In genomic region chr2:105417663-105418062, GRCm38 (mm10) we compare ENCODE assay signal across 27 mouse cellular contexts. TPM values are rescaled to one million over a fixed set of nuclear protein-coding genes. Genes with fewer than 3 reads are reported as not detected.
DNase-seq lines count a peak whose midpoint lies in the region; ATAC-seq lines count a peak whose summit lies in the region.
"Had no signal": no experiment of that assay in that cellular context is flagged by ENCODE, and none has a peak within 500 bp of the region (broad histone marks: within the 10 kb centered on the region; RNA-seq: fewer than 3 reads in every experiment).

No protein-coding gene starts in this region.

- H3K9me3 ChIP-seq in embryonic facial prominence, embryonic 15.5 days (replicated peaks): no peaks in the 10 kb centered on the region
- H3K9me3 ChIP-seq in embryonic facial prominence, embryonic 10.5 days: no peaks in the 10 kb centered on the region
- no peaks in the 10 kb centered on the region for H3K9me3 ChIP-seq in hindbrain, embryonic 16.5 days (ENCODE audit: control insufficient read depth, low read length)
- H3K9me3 ChIP-seq: heart, embryonic 10.5 days; heart, embryonic 13.5 days; hindbrain, embryonic 13.5 days had no signal

- ATAC-seq in embryonic facial prominence, embryonic 15.5 days (ENCODE audit: insufficient number of reproducible peaks, low FRiP score, low TSS enrichment, low read depth): no peak
- peak; percentile 61 to 79 for ATAC-seq in hematopoietic stem cell, adult 5-6 weeks (replicated peaks in 1 of 2; ENCODE audit: insufficient read depth in 1 of 2, low FRiP score in 2 of 2, low TSS enrichment in 1 of 2, low read depth in 1 of 2, poor library complexity in 2 of 2, severe bottlenecking in 2 of 2)
- ATAC-seq in hindbrain, embryonic 16.5 days: no peak
- ATAC-seq: activated CD4-positive, CD25-positive, alpha-beta regulatory T cell, adult 4 months; CD4-positive, CD25-positive, alpha-beta regulatory T cell, adult 4 months; inflammation-experienced regulatory T-cells, adult 6 months; intestine, embryonic 16.5 days had no signal

- H3K4me2 ChIP-seq in embryonic facial prominence, embryonic 15.5 days (replicated peaks): no peak overlapping the region
- H3K4me2 ChIP-seq in hindbrain, embryonic 16.5 days (ENCODE audit: low read length): no peak overlapping the region
- H3K4me2 ChIP-seq: heart, embryonic 13.5 days; hindbrain, embryonic 13.5 days had no signal

- no peaks in the 10 kb centered on the region for H3K36me3 ChIP-seq in embryonic facial prominence, embryonic 15.5 days
- H3K36me3 ChIP-seq in embryonic facial prominence, embryonic 10.5 days (replicated peaks): no peaks in the 10 kb centered on the region
- H3K36me3 ChIP-seq in splenic B cell, adult 2 months (ENCODE audit: control insufficient read depth, insufficient read depth, low read length, poor library complexity, severe bottlenecking): no peaks in the 10 kb centered on the region
- H3K36me3 ChIP-seq in hindbrain, embryonic 16.5 days (ENCODE audit: control insufficient read depth, insufficient read depth, low read length): no peaks in the 10 kb centered on the region
- H3K36me3 ChIP-seq: heart, embryonic 10.5 days; heart, embryonic 13.5 days; hindbrain, embryonic 13.5 days had no signal

- peaks cover 17% of the 10 kb centered on the region; the same call in 1 of the 2 replicates for H3K4me1 ChIP-seq in embryonic facial prominence, embryonic 15.5 days
- H3K4me1 ChIP-seq in embryonic facial prominence, embryonic 10.5 days: peaks cover 15% of the 10 kb centered on the region
- H3K4me1 ChIP-seq in hindbrain, embryonic 16.5 days (ENCODE audit: control insufficient read depth, insufficient read depth, low read depth, low read length): peaks cover 9% of the 10 kb centered on the region

- H3K9ac ChIP-seq in embryonic facial prominence, embryonic 15.5 days: no peak overlapping the region
- no peak overlapping the region for H3K9ac ChIP-seq in hindbrain, embryonic 16.5 days (ENCODE audit: low read depth, low read length)
- H3K9ac ChIP-seq: heart, embryonic 13.5 days; hindbrain, embryonic 13.5 days had no signal

- no peak overlapping the region for H3K4me3 ChIP-seq in embryonic facial prominence, embryonic 15.5 days (replicated peaks)
- H3K4me3 ChIP-seq in embryonic facial prominence, embryonic 10.5 days: no peak overlapping the region
- no peak overlapping the region for H3K4me3 ChIP-seq in hindbrain, embryonic 16.5 days (ENCODE audit: low read length)
- H3K4me3 ChIP-seq: heart, adult 2 months; heart, embryonic 10.5 days; heart, embryonic 13.5 days; hindbrain, embryonic 13.5 days had no signal

- H3K27me3 ChIP-seq in embryonic facial prominence, embryonic 15.5 days: no peaks in the 10 kb centered on the region
- H3K27me3 ChIP-seq in embryonic facial prominence, embryonic 10.5 days (replicated peaks; ENCODE audit: low read depth, poor library complexity, severe bottlenecking): no peaks in the 10 kb centered on the region
- H3K27me3 ChIP-seq in splenic B cell, adult 2 months (ENCODE audit: control insufficient read depth, insufficient read depth, low read length, poor library complexity, severe bottlenecking): no peaks in the 10 kb centered on the region
- no peaks in the 10 kb centered on the region for H3K27me3 ChIP-seq in hindbrain, embryonic 16.5 days (replicated peaks; ENCODE audit: control insufficient read depth, insufficient read depth, low read length)

- WGBS in embryonic facial prominence, embryonic 15.5 days: 59% methylated on average over 5 of the region's 5 CpGs
- 78% methylated on average over 5 of the region's 5 CpGs for whole genome bisulfite sequencing in embryonic facial prominence, embryonic 10.5 days
- WGBS in hindbrain, embryonic 16.5 days: 78% methylated on average over 5 of the region's 5 CpGs

- H3K27ac ChIP-seq in embryonic facial prominence, embryonic 15.5 days (replicated peaks): peak overlapping the region; percentile 51
- H3K27ac ChIP-seq in embryonic facial prominence, embryonic 10.5 days (replicated peaks): no peak overlapping the region
- no peak overlapping the region for H3K27ac ChIP-seq in hindbrain, embryonic 16.5 days (ENCODE audit: low read depth, low read length)
- H3K27ac ChIP-seq: heart, adult 2 months; heart, embryonic 10.5 days; heart, embryonic 13.5 days; hindbrain, embryonic 13.5 days; hindbrain, postnatal 0 days had no signal

- no peak for DNase-seq in embryonic facial prominence, embryonic 10.5 days (ENCODE audit: low spot score)
- DNase-seq in MEL-GATA-1-ER (ENCODE audit: extremely low read depth, low read depth): peak; percentile 56
- peak; percentile 4 for DNase-seq in splenic B cell, adult 2 months (ENCODE audit: low read depth, low spot score)
- DNase-seq in kidney, postnatal 10 days: no peak
- no peak for DNase-seq in cerebellum, adult 8-10 months
- DNase-seq: adrenal gland, adult 8-10 months; adrenal gland, postnatal 25 days; cerebellum, adult 11-12 months; cerebellum, postnatal 14 days; embryo, embryonic 11 days; gastrocnemius, postnatal 25 days; heart, adult 2 months; heart, postnatal 14 days; heart, postnatal 4 days; kidney, adult 18-20 months; kidney, adult 9 months had no signal

RNA-seq across cellular contexts. Expression of gene Rcn1, which starts 18.5 kb away (rescaled TPM):
- 257 and 259 TPM in 2 replicates for polyA plus RNA-seq in embryonic facial prominence, embryonic 15.5 days (2015; fragmentation: Nextera tagmentation; extraction: Ambion mirVana)
- polyA plus RNA-seq in embryonic facial prominence, embryonic 10.5 days (2016; fragmentation: Nextera tagmentation; extraction: Ambion mirVana): 114 and 116 TPM in 2 replicates
- 71.8 and 94.0 TPM in 2 replicates for total RNA-seq in hematopoietic stem cell, adult 5-6 weeks (2017)
- polyA plus RNA-seq in hindbrain, embryonic 16.5 days (2015; fragmentation: Nextera tagmentation; extraction: Ambion mirVana): 76.2 and 80.0 TPM in 2 replicates

Comparison
In these comparisons a context has a peak if more than half of its experiments do, and no peak if none do; other contexts are left out.
1. ATAC-seq: peak in hematopoietic stem cell, adult 5-6 weeks (2 of 2); none in embryonic facial prominence, embryonic 15.5 days (single experiment) and hindbrain, embryonic 16.5 days (single experiment).
2. DNase-seq: peak in MEL-GATA-1-ER (single experiment) and splenic B cell, adult 2 months (single experiment); none in embryonic facial prominence, embryonic 10.5 days (single experiment), kidney, postnatal 10 days (single experiment) and cerebellum, adult 8-10 months (single experiment).